Mouse (Mus musculus): ENCODE measurements around the gene Ndufc1. TPM values are rescaled to one million over a fixed set of nuclear protein-coding genes. Genes with fewer than 3 reads are reported as not detected.
"Not testable (repeated sequence)": the region's sequence is repeated elsewhere in the genome, so short reads cannot be mapped to it uniquely, and the experiment has no call there.

The Ndufc1 gene
- polyA plus RNA-seq, 1 experiment from 2014 or later = 539 TPM

GRCm38 (mm10) chr3:51359558-51360307, 49.1 kb downstream of the Ndufc1 start:
- Histone ChIP-seq H3K27me3 (replicated peaks) (0 out of 2 replicates have a peak, but pooled peaks cover 6% of the 10 kb centered on the region), H3K36me3 (no peaks in the 10 kb centered on the region), H3K4me2 (peak overlapping the region; percentile 81), H3K9ac (peak overlapping the region; percentile 58), H3K9me3 (replicated peaks) (no peaks in the 10 kb centered on the region), H3K4me3 (peak overlapping the region; percentile 67), H3K27ac (peak overlapping the region; percentile 33; the same call in 1 of the 2 replicates), H3K4me1 (peaks cover 51% of the 10 kb centered on the region)
- 21% methylated on average over 14 of the region's 14 CpGs for WGBS (ENCODE audit: insufficient replicate concordance)
- ATAC-seq = no peak

GRCm38 (mm10) chr3:51358660-51359557, 49.9 kb downstream of the Ndufc1 start:
- peak overlapping the region; percentile 67 for H3K4me3 ChIP-seq
- H3K4me1 ChIP-seq = peaks cover 43% of the 10 kb centered on the region
- H3K36me3 ChIP-seq = no peaks in the 10 kb centered on the region
- peak; percentile 75 for ATAC-seq
- no peaks in the 10 kb centered on the region for H3K9me3 ChIP-seq (replicated peaks)
- H3K9ac ChIP-seq = peak overlapping the region; percentile 78
- 0 out of 2 replicates have a peak, but pooled peaks cover 4% of the 10 kb centered on the region for H3K27me3 ChIP-seq (replicated peaks)
- under 1% methylated on average over 50 of the region's 50 CpGs for WGBS (ENCODE audit: insufficient replicate concordance)
- peak overlapping the region; percentile 78 for H3K27ac ChIP-seq
- peak overlapping the region; percentile 81 for H3K4me2 ChIP-seq

GRCm38 (mm10) chr3:51358181-51358580, 50.6 kb downstream of the Ndufc1 start:
- H3K36me3 ChIP-seq = no peaks in the 10 kb centered on the region
- peak; percentile 53 for ATAC-seq
- H3K4me1 ChIP-seq = peaks cover 44% of the 10 kb centered on the region
- no peaks in the 10 kb centered on the region for H3K9me3 ChIP-seq (replicated peaks)
- under 1% methylated on average over 15 of the region's 15 CpGs for WGBS (ENCODE audit: insufficient replicate concordance)
- H3K4me2 ChIP-seq = peak overlapping the region; percentile 81
- H3K4me3 ChIP-seq = peak overlapping the region; percentile 67
- H3K9ac ChIP-seq = peak overlapping the region; percentile 78
- H3K27ac ChIP-seq = peak overlapping the region; percentile 78; the same call in 1 of the 2 replicates
- no peaks in the 10 kb centered on the region for H3K27me3 ChIP-seq (replicated peaks)

- Histone ChIP-seq H3K4me3 (peak overlapping the region; percentile 67), H3K36me3 (no peaks in the 10 kb centered on the region), H3K4me2 (peak overlapping the region; percentile 81), H3K9me3 (replicated peaks) (no peaks in the 10 kb centered on the region), H3K9ac (peak overlapping the region; percentile 62; the same call in 1 of the 2 replicates), H3K27me3 (replicated peaks) (no peaks in the 10 kb centered on the region), H3K4me1 (peaks cover 50% of the 10 kb centered on the region), H3K27ac (no peak overlapping the region)
- no peak for ATAC-seq
- 7% methylated on average over 14 of the region's 14 CpGs for WGBS (ENCODE audit: insufficient replicate concordance)
Observed at GRCm38 (mm10) chr3:51357624-51358023, 51.2 kb downstream of the Ndufc1 start.

GRCm38 (mm10) chr3:51357078-51357477, 51.7 kb downstream of the Ndufc1 start:
- Histone ChIP-seq H3K27ac (no peak overlapping the region), H3K27me3 (replicated peaks) (no peaks in the 10 kb centered on the region), H3K4me3 (peak overlapping the region; percentile 67), H3K9me3 (replicated peaks) (no peaks in the 10 kb centered on the region), H3K36me3 (no peaks in the 10 kb centered on the region), H3K9ac (no peak overlapping the region), H3K4me2 (peak overlapping the region; percentile 81), H3K4me1 (peaks cover 51% of the 10 kb centered on the region)
- ATAC-seq = no peak
- 13% methylated on average over 5 of the region's 5 CpGs for WGBS (ENCODE audit: insufficient replicate concordance)

GRCm38 (mm10) chr3:51354956-51355355, 53.8 kb downstream of the Ndufc1 start:
- not testable (repeated sequence) for H3K4me2 ChIP-seq; H3K4me3 ChIP-seq; ATAC-seq; H3K36me3 ChIP-seq; H3K27me3 ChIP-seq (replicated peaks); H3K27ac ChIP-seq; H3K9me3 ChIP-seq (replicated peaks); H3K9ac ChIP-seq
- WGBS (ENCODE audit: insufficient replicate concordance) = 71% methylated on average over 6 of the region's 6 CpGs
- H3K4me1 ChIP-seq = peaks cover 38% of the 10 kb centered on the region

Other genes starting within 250 kb of the Ndufc1 start
- 39.8 and 41.1 TPM in 2 replicates for gene Noct, start 184.5 kb downstream of the Ndufc1 start, polyA plus RNA-seq (2016; fragmentation: Nextera tagmentation; extraction: Ambion mirVana)
- 21.8 and 24.6 TPM in 2 replicates for gene Elf2, start 68.3 kb downstream of the Ndufc1 start, polyA plus RNA-seq (2016; fragmentation: Nextera tagmentation; extraction: Ambion mirVana)
- gene Mgarp, start 12.2 kb downstream of the Ndufc1 start, polyA plus RNA-seq (2016; fragmentation: Nextera tagmentation; extraction: Ambion mirVana) = 1.3 and 1.7 TPM in 2 replicates
- gene Naa15, start 6.2 kb upstream of the Ndufc1 start, polyA plus RNA-seq (2016; fragmentation: Nextera tagmentation; extraction: Ambion mirVana) = 41.9 and 49.9 TPM in 2 replicates
- gene Rab33b, start 74.9 kb upstream of the Ndufc1 start, polyA plus RNA-seq (2016; fragmentation: Nextera tagmentation; extraction: Ambion mirVana) = 6.5 and 7.6 TPM in 2 replicates
- gene Setd7, start 151.9 kb upstream of the Ndufc1 start, polyA plus RNA-seq (2016; fragmentation: Nextera tagmentation; extraction: Ambion mirVana) = 1.0 and 1.7 TPM in 2 replicates